Mouse (Mus musculus) NIH3T3 (cell line): ENCODE measurements around the gene Atf6.

ENCODE experiments used
- DNase-seq: peaks from one replicate; pipeline ENCODE4 v3.0.0-alpha.2; 2012; ENCODE audit warnings: low read depth

Gene Atf6

DNA sequence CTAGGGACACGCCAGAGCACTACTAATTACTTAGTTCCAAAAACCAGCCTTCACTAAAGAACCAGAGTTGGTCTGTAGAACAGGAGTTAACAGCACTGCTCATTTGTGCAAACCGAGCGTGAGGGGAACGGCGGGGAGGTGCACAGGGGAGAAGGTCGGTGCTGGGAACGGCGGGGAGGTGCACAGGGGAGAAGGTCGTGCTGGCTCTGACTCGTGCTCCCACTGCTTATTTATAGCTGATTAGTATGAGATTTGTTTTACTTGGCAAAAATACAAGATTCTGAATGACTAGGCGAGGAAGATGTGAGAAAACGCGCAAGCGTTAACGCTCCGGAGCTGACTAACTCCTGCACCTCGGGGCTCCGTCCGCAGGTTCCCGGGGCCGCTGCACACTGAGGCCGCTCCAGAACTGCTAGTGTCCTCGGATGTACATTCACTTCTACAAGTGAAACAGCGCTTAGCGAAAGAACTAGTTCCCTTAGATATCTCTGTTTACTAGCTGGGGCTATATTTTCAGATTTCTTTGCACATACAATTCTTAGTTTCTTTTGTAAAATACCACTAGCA, 96.1 kb downstream of the Atf6 start:
- no peak for DNase-seq

DNA sequence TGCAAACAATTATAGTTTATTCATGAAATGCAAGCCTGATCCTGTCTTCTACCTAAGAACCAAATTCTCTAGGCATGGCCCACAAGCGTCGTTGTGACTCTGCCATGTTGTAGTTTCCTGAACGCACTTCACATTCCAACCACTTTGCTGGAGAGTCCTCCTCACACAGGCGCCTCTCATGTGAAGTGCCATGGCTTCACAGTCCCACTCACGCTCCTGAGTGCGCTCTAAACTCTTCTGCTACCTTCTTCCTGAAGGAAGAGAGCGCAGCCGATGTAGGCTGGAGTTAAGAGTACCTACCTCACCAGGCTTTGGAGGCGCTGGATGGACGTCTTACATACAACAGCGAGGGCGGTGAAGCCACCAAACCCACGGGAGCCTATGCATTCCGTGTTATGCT, 96.9 kb downstream of the Atf6 start:
- peak; percentile 21 for DNase-seq

- DNase-seq: peak; percentile 80
Observed at GRCm38 (mm10) chr1:170766997-170767396, 100.6 kb downstream of the Atf6 start.

GRCm38 (mm10) chr1:170764798-170765197, 102.8 kb downstream of the Atf6 start:
- no peak for DNase-seq

DNA sequence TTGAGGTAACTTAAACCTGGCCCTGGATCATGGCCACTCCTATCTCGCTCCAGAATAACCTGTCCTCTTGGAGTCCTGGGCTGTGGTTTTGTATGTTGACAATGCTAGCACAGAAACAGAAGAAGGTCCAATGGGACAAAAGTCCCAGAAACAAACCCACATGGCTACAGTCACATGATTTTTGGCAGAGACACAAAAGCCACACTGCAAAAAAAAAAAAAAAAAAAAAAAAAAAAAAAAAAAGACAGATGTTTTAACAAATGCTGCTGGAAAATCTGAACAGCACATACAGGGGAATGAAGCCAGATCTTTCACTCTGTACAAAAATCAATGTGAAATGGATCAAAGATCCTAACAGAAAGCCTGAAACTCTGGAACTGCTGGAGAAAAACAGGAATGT, 105.9 kb downstream of the Atf6 start:
- DNase-seq: no peak

DNA sequence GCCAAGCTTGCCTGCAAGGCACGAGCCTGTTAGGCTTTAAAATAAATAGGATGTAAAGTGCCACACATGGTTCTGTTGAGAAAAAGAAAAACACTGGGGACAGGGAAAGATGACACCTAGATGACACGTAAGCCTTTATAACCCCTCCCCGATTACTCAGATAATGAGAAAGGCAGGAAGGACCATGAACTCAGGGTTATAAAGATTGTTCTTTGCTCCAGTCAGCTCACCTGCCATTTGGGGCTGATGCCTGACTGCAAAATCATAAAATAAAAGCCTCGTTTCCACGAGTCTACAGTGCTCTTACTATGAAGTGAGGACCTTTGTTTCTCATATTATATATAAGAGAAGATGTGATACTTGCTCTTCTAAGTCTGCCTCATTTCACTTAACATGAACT, 114.0 kb downstream of the Atf6 start:
- DNase-seq: no peak

- no peak for DNase-seq
Observed at GRCm38 (mm10) chr1:170751797-170752196, 115.8 kb downstream of the Atf6 start.

DNA sequence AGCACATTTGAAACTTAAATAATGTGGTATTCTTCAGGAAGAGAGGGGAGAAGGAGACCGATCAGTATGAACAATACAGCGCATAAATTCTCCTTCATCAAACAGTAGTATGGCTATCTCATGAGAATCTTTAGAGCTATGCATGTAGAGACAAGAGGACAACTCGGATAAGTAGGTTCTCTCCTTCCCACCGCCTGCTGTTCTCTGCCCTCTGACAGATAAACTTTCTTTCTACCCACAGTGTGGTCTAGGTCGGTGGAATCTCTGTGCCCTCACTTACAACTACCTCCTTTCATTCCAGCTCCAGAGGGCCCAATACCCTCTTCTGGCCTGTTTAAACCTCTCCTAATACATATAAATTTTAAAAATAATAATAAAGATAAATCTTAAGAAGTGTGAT, 121.0 kb downstream of the Atf6 start:
- no peak for DNase-seq

- DNase-seq: peak; percentile 65
Observed at GRCm38 (mm10) chr1:170741497-170742246, 125.9 kb downstream of the Atf6 start.

- no peak for DNase-seq
Observed at GRCm38 (mm10) chr1:170734866-170735265, 132.7 kb downstream of the Atf6 start.

GRCm38 (mm10) chr1:170732596-170732890, 135.0 kb downstream of the Atf6 start:
- no peak for DNase-seq

- peak; percentile 59 for DNase-seq
Observed at GRCm38 (mm10) chr1:170731865-170732595, 135.5 kb downstream of the Atf6 start.

- DNase-seq: no peak
Observed at GRCm38 (mm10) chr1:170729267-170729962, 138.2 kb downstream of the Atf6 start.

GRCm38 (mm10) chr1:170728524-170728923, 139.0 kb downstream of the Atf6 start:
- DNase-seq: no peak

GRCm38 (mm10) chr1:170721560-170721959, 146.0 kb downstream of the Atf6 start:
- DNase-seq: no peak

- DNase-seq: no peak
Observed at GRCm38 (mm10) chr1:170718133-170718810, 149.3 kb downstream of the Atf6 start.

DNA sequence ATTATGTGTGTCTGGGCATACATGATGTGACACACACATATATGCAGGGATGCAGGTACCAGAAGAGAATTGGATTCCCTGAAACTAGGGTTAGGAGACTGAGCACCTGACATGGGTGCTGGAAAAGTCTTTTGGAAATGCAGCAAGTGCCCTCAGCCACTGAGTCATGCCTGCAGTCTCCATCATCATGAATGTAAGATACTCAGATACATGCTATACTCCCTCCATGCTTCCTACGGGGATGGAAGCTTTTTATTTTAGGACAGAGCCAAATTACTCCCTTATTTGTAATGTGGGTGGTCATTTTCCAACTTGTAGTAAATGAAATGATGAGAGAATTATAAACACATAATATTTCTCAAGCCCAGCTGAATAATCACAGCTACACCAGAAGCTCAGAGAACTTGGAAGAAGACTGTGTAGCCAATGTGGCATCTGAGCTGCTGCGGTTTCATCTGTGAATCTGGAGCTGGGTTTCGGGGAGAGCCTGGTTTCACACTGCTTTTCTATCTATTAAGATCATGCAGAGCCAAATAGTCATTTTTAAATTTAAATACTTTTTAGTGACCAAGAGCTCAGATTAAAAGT, 150.2 kb downstream of the Atf6 start:
- no peak for DNase-seq

DNA sequence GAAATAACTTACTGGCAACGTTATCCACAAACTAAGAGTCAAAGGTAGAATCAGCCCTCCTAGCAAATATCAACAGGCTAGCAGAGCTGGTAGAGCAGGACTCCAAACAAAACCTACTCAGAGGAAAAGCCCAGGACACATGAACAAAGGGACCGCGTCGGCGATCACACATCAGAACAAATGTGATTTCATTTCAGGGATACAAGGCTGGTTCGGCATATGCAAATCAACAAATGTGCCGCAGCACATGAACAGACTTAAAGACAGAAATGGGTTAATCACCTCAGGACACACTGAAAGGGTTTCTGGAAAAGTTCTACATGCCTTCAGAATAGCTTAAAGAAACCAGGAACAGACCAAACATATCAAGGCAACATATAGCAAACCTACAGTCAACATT, 155.8 kb downstream of the Atf6 start:
- DNase-seq: no peak

DNA sequence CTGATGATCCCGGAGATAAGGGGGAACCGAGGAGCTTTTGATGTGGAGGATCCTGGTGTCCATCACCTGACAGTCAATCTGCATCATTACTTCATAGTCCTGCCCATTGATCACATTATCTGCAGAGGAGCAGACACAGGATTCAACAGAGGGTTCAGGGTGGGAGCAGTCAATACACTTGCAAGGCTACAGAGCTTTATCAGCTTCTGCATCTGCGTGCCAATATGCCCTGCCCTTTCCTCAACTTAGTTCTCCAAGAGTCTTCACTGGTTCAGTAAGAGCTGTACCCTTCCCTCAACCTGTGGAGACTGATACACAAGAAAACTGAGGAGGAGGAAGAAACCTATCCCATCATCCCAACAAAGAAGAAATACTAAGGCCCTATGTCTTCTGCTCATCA, 157.6 kb downstream of the Atf6 start:
- DNase-seq: no peak

- DNase-seq: no peak
Observed at GRCm38 (mm10) chr1:170709481-170709880, 158.1 kb downstream of the Atf6 start.

DNA sequence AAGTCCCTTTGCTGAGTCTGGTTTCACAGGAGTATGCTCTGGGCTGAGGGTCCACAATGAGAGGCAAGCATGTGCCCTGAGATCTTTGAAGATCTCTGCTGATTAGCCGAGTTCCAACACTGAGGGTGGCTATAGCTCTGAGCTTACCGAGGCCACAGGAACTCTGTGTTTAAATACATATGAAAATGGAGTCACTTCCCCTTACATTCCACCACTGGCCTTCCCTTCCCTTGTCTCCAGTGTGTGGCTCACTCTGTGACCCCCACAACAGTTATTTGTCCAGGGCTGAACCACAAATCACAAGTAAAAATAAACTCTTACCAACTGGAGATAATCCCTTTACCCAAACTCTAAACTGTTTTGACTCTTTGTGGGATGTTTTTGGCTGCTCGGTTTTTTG, 158.5 kb downstream of the Atf6 start:
- no peak for DNase-seq

DNA sequence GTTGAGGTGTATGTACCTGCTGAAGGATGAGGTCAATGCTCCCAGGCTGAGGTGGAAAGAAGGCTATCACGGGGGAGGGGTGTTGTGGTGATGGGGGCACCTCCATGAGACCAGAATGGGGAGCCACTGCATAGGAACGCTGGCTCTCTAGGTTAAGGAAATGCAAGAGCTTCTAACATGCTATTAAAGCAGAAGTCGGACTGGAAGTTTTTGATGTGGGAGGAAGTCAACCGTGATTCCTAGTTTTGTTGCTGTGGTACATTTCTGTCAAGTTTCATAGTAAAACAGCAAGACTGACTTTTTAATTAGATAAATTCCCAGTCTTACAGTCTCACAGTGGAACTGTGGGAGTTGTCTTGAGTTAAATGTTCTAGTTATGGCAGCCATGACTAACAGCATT, 161.5 kb downstream of the Atf6 start:
- DNase-seq: no peak
